Comparison of ENCODE assay signal across 27 mouse cellular contexts in genomic region chr10:108294766-108295165, GRCm38 (mm10). TPM values are rescaled to one million over a fixed set of nuclear protein-coding genes. Genes with fewer than 3 reads are reported as not detected.
DNase-seq lines count a peak whose midpoint lies in the region; ATAC-seq and TF ChIP-seq lines count a peak whose summit lies in the region.
"Had no signal": no experiment of that assay in that cellular context is flagged by ENCODE, and none has a peak within 500 bp of the region (broad histone marks: within the 10 kb centered on the region; RNA-seq: fewer than 3 reads in every experiment).

No protein-coding gene starts in this region.

- H3K27ac ChIP-seq in ES-Bruce4 (ENCODE audit: insufficient read depth, low read length), result peak overlapping the region; percentile 94
- H3K27ac ChIP-seq in midbrain, embryonic 14.5 days (replicated peaks; ENCODE audit: low read depth, low read length), result no peak overlapping the region
- H3K27ac ChIP-seq: embryonic facial prominence, embryonic 12.5 days; embryonic facial prominence, embryonic 15.5 days; hindbrain, embryonic 12.5 days; hindbrain, embryonic 15.5 days had no signal

- peak overlapping the region; percentile 54 for H3K9ac ChIP-seq in ES-Bruce4 (ENCODE audit: low read depth, poor library complexity, severe bottlenecking)
- H3K9ac ChIP-seq in midbrain, embryonic 14.5 days (replicated peaks; ENCODE audit: low read length), result no peak overlapping the region
- H3K9ac ChIP-seq: embryonic facial prominence, embryonic 12.5 days; embryonic facial prominence, embryonic 15.5 days; forebrain, postnatal 0 days; hindbrain, embryonic 12.5 days; hindbrain, embryonic 15.5 days had no signal

- WGBS in midbrain, embryonic 14.5 days, result 91% methylated on average over 7 of the region's 7 CpGs

- no peaks in the 10 kb centered on the region for H3K36me3 ChIP-seq in ES-Bruce4 (ENCODE audit: control insufficient read depth, insufficient read depth, low read length, poor library complexity, severe bottlenecking)
- H3K36me3 ChIP-seq in midbrain, embryonic 14.5 days (ENCODE audit: control insufficient read depth, insufficient read depth, low read length), result no peaks in the 10 kb centered on the region
- H3K36me3 ChIP-seq: embryonic facial prominence, embryonic 12.5 days; embryonic facial prominence, embryonic 15.5 days; hindbrain, embryonic 12.5 days; hindbrain, embryonic 15.5 days had no signal

- no peak overlapping the region for H3K4me2 ChIP-seq in midbrain, embryonic 14.5 days (ENCODE audit: low read length)
- H3K4me2 ChIP-seq: embryonic facial prominence, embryonic 12.5 days; embryonic facial prominence, embryonic 15.5 days; heart, embryonic 11.5 days; hindbrain, embryonic 12.5 days; hindbrain, embryonic 15.5 days had no signal

- no peaks in the 10 kb centered on the region for H3K27me3 ChIP-seq in ES-Bruce4 (ENCODE audit: control insufficient read depth, insufficient read depth, low read length, poor library complexity, severe bottlenecking)
- H3K27me3 ChIP-seq in midbrain, embryonic 14.5 days (ENCODE audit: control insufficient read depth, insufficient read depth, low read length), result no peaks in the 10 kb centered on the region
- H3K27me3 ChIP-seq: CH12.LX; embryonic facial prominence, embryonic 12.5 days; embryonic facial prominence, embryonic 15.5 days; hindbrain, embryonic 12.5 days; hindbrain, embryonic 15.5 days; Patski had no signal

- H3K9me3 ChIP-seq in ES-Bruce4 (replicated peaks; ENCODE audit: control insufficient read depth, insufficient read depth, low read length, poor library complexity, severe bottlenecking), result no peaks in the 10 kb centered on the region
- H3K9me3 ChIP-seq in midbrain, embryonic 14.5 days (ENCODE audit: control insufficient read depth, low read length), result no peaks in the 10 kb centered on the region
- H3K9me3 ChIP-seq: embryonic facial prominence, embryonic 12.5 days; embryonic facial prominence, embryonic 15.5 days; hindbrain, embryonic 12.5 days; hindbrain, embryonic 15.5 days had no signal

- H3K4me3 ChIP-seq in ES-Bruce4 (ENCODE audit: low read depth, low read length), result no peak overlapping the region
- no peak overlapping the region for H3K4me3 ChIP-seq in midbrain, embryonic 14.5 days (replicated peaks; ENCODE audit: low read depth, low read length)
- H3K4me3 ChIP-seq: embryonic facial prominence, embryonic 12.5 days; embryonic facial prominence, embryonic 15.5 days; hindbrain, embryonic 12.5 days; hindbrain, embryonic 15.5 days had no signal

- no peak for TF ChIP-seq EP300 in ES-Bruce4 (IDR thresholded peaks at IDR 0.05; ENCODE audit: insufficient read depth, low read depth, low read length)

- ATAC-seq in midbrain, embryonic 14.5 days (ENCODE audit: low FRiP score, low TSS enrichment), result no peak
- ATAC-seq: activated CD4-positive, CD25-positive, alpha-beta regulatory T cell, adult 4 months; forebrain, embryonic 14.5 days; forebrain, postnatal 0 days; intestine, postnatal 0 days; Patski had no signal

- TF ChIP-seq CTCF in ES-Bruce4 (IDR thresholded peaks at IDR 0.05; ENCODE audit: low read depth, low read length), result no peak

- peak; percentile 68 for DNase-seq in heart, adult 11 months
- DNase-seq in heart, adult 18-20 months, result no peak
- peak; percentile 40 for DNase-seq in NIH3T3 (ENCODE audit: low read depth)
- no peak for DNase-seq in midbrain, embryonic 14.5 days
- no peak for DNase-seq in left cerebral cortex, adult 9 months (ENCODE audit: low spot score in 2 of 2)
- no peak for DNase-seq in kidney, adult 18-20 months
- DNase-seq: adrenal gland, adult 8-10 months; adrenal gland, postnatal 25 days; B cell, adult 2 months; cerebellum, adult 11-12 months; cerebellum, adult 8-10 months; cerebellum, postnatal 10 days; cerebellum, postnatal 36 days; embryo, embryonic 11 days; forebrain, postnatal 0 days; gastrocnemius, postnatal 25 days had no signal

- no peak for TF ChIP-seq POLR2A in ES-Bruce4 (IDR thresholded peaks at IDR 0.05; ENCODE audit: insufficient read depth, low read length)

- peaks cover 2% of the 10 kb centered on the region for H3K4me1 ChIP-seq in ES-Bruce4 (ENCODE audit: control insufficient read depth, insufficient read depth, low read length)
- H3K4me1 ChIP-seq in midbrain, embryonic 14.5 days (ENCODE audit: control insufficient read depth, insufficient read depth, low read length), result no peaks in the 10 kb centered on the region
- H3K4me1 ChIP-seq: embryonic facial prominence, embryonic 12.5 days; embryonic facial prominence, embryonic 15.5 days; hindbrain, embryonic 12.5 days; hindbrain, embryonic 15.5 days had no signal

RNA-seq across cellular contexts. Expression of gene Pawr, which starts 37.2 kb away (rescaled TPM):
- total RNA-seq in heart, adult 18-20 months (2021), result 1 to 10 TPM; 4.4 to 4.8 TPM
- 157 and 164 TPM in 2 replicates for polyA plus RNA-seq in ES-Bruce4 (2011; ENCODE audit: insufficient read depth, insufficient read length, low read depth, missing spikeins)
- polyA plus RNA-seq in midbrain, embryonic 14.5 days (2014; fragmentation: Nextera tagmentation; extraction: Ambion mirVana), result 2.2 and 2.7 TPM in 2 replicates
- total RNA-seq: CH12.LX had no signal
- polyA plus RNA-seq: activated CD4-positive, CD25-positive, alpha-beta regulatory T cell, adult 4 months had no signal

Comparison
In these comparisons a context has a peak if more than half of its experiments do, and no peak if none do; other contexts are left out.
1. DNase-seq: peak in heart, adult 11 months (single experiment) and NIH3T3 (single experiment); none in heart, adult 18-20 months (0 of 2), midbrain, embryonic 14.5 days (single experiment), left cerebral cortex, adult 9 months (0 of 2) and kidney, adult 18-20 months (single experiment).
2. RNA of gene Pawr, which starts 37.2 kb away (polyA plus RNA-seq): 157 to 164 TPM in ES-Bruce4; 2.2 to 2.7 TPM in midbrain, embryonic 14.5 days; every median in the first group is over 10 times any median in the second.